12 mouse cellular contexts compared by ENCODE assay signal in genomic region chr4:141942403-141942802, GRCm38 (mm10).
A peak's percentile ranks its signal among the peaks of the same experiment; 100 is the strongest.
DNase-seq lines count a peak whose midpoint lies in the region; ATAC-seq and TF ChIP-seq lines count a peak whose summit lies in the region.
"Had no signal": no experiment of that assay in that cellular context is flagged by ENCODE, and none has a peak within 500 bp of the region (broad histone marks: within the 10 kb centered on the region; RNA-seq: fewer than 3 reads in every experiment).

No protein-coding gene starts in this region.

- TF ChIP-seq CTCF in heart, adult 2 months (IDR thresholded peaks at IDR 0.05), result no peak
- no peak for TF ChIP-seq CTCF in liver, embryonic 14.5 days (IDR thresholded peaks at IDR 0.05; ENCODE audit: low read depth)

- intact Hi-C loops in heart, adult 2 months (cut with DNase I), result no loop called here

- no peak for ATAC-seq in heart, embryonic 14.5 days (ENCODE audit: insufficient number of reproducible peaks, insufficient read depth, low FRiP score, low read depth)
- peak; percentile 24; the same call in 1 of the 2 replicates for ATAC-seq in hindbrain, embryonic 14.5 days (ENCODE audit: low FRiP score)
- peak; percentile 70 for ATAC-seq in liver, embryonic 14.5 days (ENCODE audit: insufficient read depth)
- no peak for ATAC-seq in inflammation-experienced regulatory T-cells, adult 6 months
- ATAC-seq in monocyte, adult 5-6 weeks (replicated peaks; ENCODE audit: insufficient number of reproducible peaks, low FRiP score, low TSS enrichment, poor library complexity, severe bottlenecking), result no peak
- ATAC-seq: midbrain, embryonic 13.5 days had no signal

- no peaks in the 10 kb centered on the region for H3K79me2 ChIP-seq in heart, adult 2 months (replicated peaks; ENCODE audit: control insufficient read depth, insufficient read depth, low read length)

- DNase-seq in heart, adult 2 months, result no peak
- DNase-seq in 3T3-L1 (ENCODE audit: low read depth, low spot score), result peak; percentile 10
- no peak for DNase-seq in hindbrain, embryonic 14.5 days (ENCODE audit: low spot score)
- DNase-seq in liver, embryonic 14.5 days (ENCODE audit: low read depth in 3 of 3, low spot score in 3 of 3), result no peak
- no peak for DNase-seq in kidney, postnatal 10 days
- DNase-seq: kidney, postnatal 25 days; lung, postnatal 36 days had no signal

- no peak overlapping the region for H3K4me3 ChIP-seq in heart, embryonic 14.5 days (ENCODE audit: control insufficient read depth in 1 of 2, insufficient read depth in 1 of 2, low read depth in 1 of 2, low read length in 2 of 2)
- H3K4me3 ChIP-seq in heart, adult 2 months, result no peak overlapping the region
- no peak overlapping the region for H3K4me3 ChIP-seq in hindbrain, embryonic 14.5 days (replicated peaks; ENCODE audit: low read length)
- no peak overlapping the region for H3K4me3 ChIP-seq in liver, embryonic 14.5 days (ENCODE audit: insufficient read depth in 1 of 2, low read depth in 2 of 2, low read length in 2 of 2)
- H3K4me3 ChIP-seq: midbrain, embryonic 13.5 days; neural tube, embryonic 13.5 days had no signal

- H3K4me1 ChIP-seq in heart, embryonic 14.5 days (ENCODE audit: control insufficient read depth in 2 of 2, insufficient read depth in 2 of 2, low read length in 2 of 2), result peaks cover 6 to 9% of the 10 kb centered on the region in 2 experiments; a peak in 2 of 4 replicates
- no peaks in the 10 kb centered on the region for H3K4me1 ChIP-seq in heart, adult 2 months (ENCODE audit: control insufficient read depth, insufficient read depth, low read length)
- no peaks in the 10 kb centered on the region for H3K4me1 ChIP-seq in hindbrain, embryonic 14.5 days (replicated peaks; ENCODE audit: control insufficient read depth, insufficient read depth, low read length)
- H3K4me1 ChIP-seq in liver, embryonic 14.5 days (replicated peaks; ENCODE audit: control insufficient read depth in 2 of 2, insufficient read depth in 2 of 2, low read length in 1 of 2), result no peaks in the 10 kb centered on the region

- no peaks in the 10 kb centered on the region for H3K27me3 ChIP-seq in heart, embryonic 14.5 days (ENCODE audit: control insufficient read depth, insufficient read depth, low read length)
- H3K27me3 ChIP-seq in heart, adult 2 months (ENCODE audit: control insufficient read depth, insufficient read depth, low read length), result no peaks in the 10 kb centered on the region
- no peaks in the 10 kb centered on the region for H3K27me3 ChIP-seq in hindbrain, embryonic 14.5 days (ENCODE audit: control insufficient read depth, insufficient read depth, low read length)
- H3K27me3 ChIP-seq in liver, embryonic 14.5 days (ENCODE audit: control insufficient read depth, insufficient read depth, low read length), result no peaks in the 10 kb centered on the region
- H3K27me3 ChIP-seq: midbrain, embryonic 13.5 days; neural tube, embryonic 13.5 days had no signal

- peak overlapping the region; percentile 11; the same call in 1 of the 2 replicates for H3K4me2 ChIP-seq in heart, embryonic 14.5 days (ENCODE audit: low read length)
- no peak overlapping the region for H3K4me2 ChIP-seq in hindbrain, embryonic 14.5 days (replicated peaks)
- no peak overlapping the region for H3K4me2 ChIP-seq in liver, embryonic 14.5 days (ENCODE audit: low read depth)
- H3K4me2 ChIP-seq: midbrain, embryonic 13.5 days; neural tube, embryonic 13.5 days had no signal

- TF ChIP-seq EP300 in heart, adult 2 months (IDR thresholded peaks at IDR 0.05; ENCODE audit: insufficient read depth, low read depth, low read length), result no peak
- no peak for TF ChIP-seq EP300 in liver, embryonic 14.5 days (IDR thresholded peaks at IDR 0.05; ENCODE audit: low read depth)

- H3K9ac ChIP-seq in heart, embryonic 14.5 days (ENCODE audit: low read length), result no peak overlapping the region
- no peak overlapping the region for H3K9ac ChIP-seq in heart, adult 2 months (ENCODE audit: low read depth, low read length)
- no peak overlapping the region for H3K9ac ChIP-seq in hindbrain, embryonic 14.5 days
- no peak overlapping the region for H3K9ac ChIP-seq in liver, embryonic 14.5 days (replicated peaks)
- H3K9ac ChIP-seq: midbrain, embryonic 13.5 days; neural tube, embryonic 13.5 days had no signal

- peaks cover 11% of the 10 kb centered on the region; the same call in 1 of the 2 replicates for H3K9me3 ChIP-seq in heart, embryonic 14.5 days (ENCODE audit: control insufficient read depth, low read length)
- 0 out of 2 replicates have a peak, but pooled peaks cover 4% of the 10 kb centered on the region for H3K9me3 ChIP-seq in hindbrain, embryonic 14.5 days (ENCODE audit: control insufficient read depth, low read length)
- H3K9me3 ChIP-seq in liver, embryonic 14.5 days (ENCODE audit: control insufficient read depth, low read length), result no peaks in the 10 kb centered on the region
- H3K9me3 ChIP-seq: midbrain, embryonic 13.5 days had no signal

- 15% methylated on average over 11 of the region's 11 CpGs for WGBS in heart, embryonic 14.5 days
- 38% methylated on average over 11 of the region's 11 CpGs for WGBS in heart, adult 2 months
- 37% methylated on average over 11 of the region's 11 CpGs for WGBS in hindbrain, embryonic 14.5 days
- WGBS in liver, embryonic 14.5 days (ENCODE audit: insufficient replicate concordance), result 41% methylated on average over 11 of the region's 11 CpGs

- no peak overlapping the region for H3K27ac ChIP-seq in heart, embryonic 14.5 days (replicated peaks in 1 of 2; ENCODE audit: control insufficient read depth in 1 of 2, insufficient read depth in 1 of 2, low read depth in 2 of 2, low read length in 2 of 2)
- H3K27ac ChIP-seq in heart, adult 2 months, result no peak overlapping the region
- H3K27ac ChIP-seq in hindbrain, embryonic 14.5 days, result no peak overlapping the region
- H3K27ac ChIP-seq in liver, embryonic 14.5 days, result no peak overlapping the region
- H3K27ac ChIP-seq: midbrain, embryonic 13.5 days; neural tube, embryonic 13.5 days had no signal

- H3K36me3 ChIP-seq in heart, embryonic 14.5 days (ENCODE audit: control insufficient read depth, insufficient read depth, low read length), result no peaks in the 10 kb centered on the region
- H3K36me3 ChIP-seq in heart, adult 2 months (ENCODE audit: control insufficient read depth, insufficient read depth, low read length), result no peaks in the 10 kb centered on the region
- no peaks in the 10 kb centered on the region for H3K36me3 ChIP-seq in hindbrain, embryonic 14.5 days (replicated peaks; ENCODE audit: control insufficient read depth, insufficient read depth)
- no peaks in the 10 kb centered on the region for H3K36me3 ChIP-seq in liver, embryonic 14.5 days (replicated peaks; ENCODE audit: control insufficient read depth, insufficient read depth, low read depth)
- H3K36me3 ChIP-seq: midbrain, embryonic 13.5 days; neural tube, embryonic 13.5 days had no signal

- TF ChIP-seq POLR2A in heart, adult 2 months (IDR thresholded peaks at IDR 0.05; ENCODE audit: insufficient read depth, low read depth, low read length), result no peak

Comparison
In these comparisons a context has a peak if more than half of its experiments do, and no peak if none do; other contexts are left out.
1. ATAC-seq: peak in hindbrain, embryonic 14.5 days (single experiment) and liver, embryonic 14.5 days (single experiment); none in heart, embryonic 14.5 days (single experiment), inflammation-experienced regulatory T-cells, adult 6 months (single experiment) and monocyte, adult 5-6 weeks (single experiment).